Mouse (Mus musculus): ENCODE measurements around the gene Olfr1148. TPM values are rescaled to one million over a fixed set of nuclear protein-coding genes. Genes with fewer than 3 reads are reported as not detected.

Gene Olfr1148
- total RNA-seq (2023) = not detected

DNA sequence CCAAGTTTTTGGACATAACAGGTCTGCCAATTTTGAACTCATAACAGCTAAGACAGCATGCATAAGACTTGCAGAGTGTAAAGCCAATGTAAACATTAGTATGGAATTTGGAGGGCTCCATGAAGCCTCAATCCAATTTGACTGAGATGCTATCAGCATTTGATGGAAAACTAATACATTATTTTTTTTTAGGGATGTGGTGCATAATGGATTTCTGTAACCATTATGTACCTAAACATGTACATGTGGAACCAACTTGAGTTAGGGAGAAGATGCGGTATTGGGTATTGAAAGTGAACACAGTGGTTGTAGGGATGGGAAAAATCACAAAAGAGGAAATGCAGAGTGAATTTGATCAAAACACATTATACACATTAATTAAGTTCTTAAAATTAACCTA lies at the start of gene Olfr1148:
TSS of gene Olfr1148 (plus strand) at position 301 of the 400 bp plus-strand sequence.

GRCm38 (mm10) chr2:87800292-87800691 lies 30.0 kb upstream of the Olfr1148 start, which contains the start of gene Olfr1143:
TSS of gene Olfr1143 (plus strand) at chr2:87800592.

GRCm38 (mm10) chr2:87809522-87809921 lies 20.8 kb upstream of the Olfr1148 start, which contains the start of gene Olfr1145:
TSS of gene Olfr1145 (plus strand) at chr2:87809822.

DNA sequence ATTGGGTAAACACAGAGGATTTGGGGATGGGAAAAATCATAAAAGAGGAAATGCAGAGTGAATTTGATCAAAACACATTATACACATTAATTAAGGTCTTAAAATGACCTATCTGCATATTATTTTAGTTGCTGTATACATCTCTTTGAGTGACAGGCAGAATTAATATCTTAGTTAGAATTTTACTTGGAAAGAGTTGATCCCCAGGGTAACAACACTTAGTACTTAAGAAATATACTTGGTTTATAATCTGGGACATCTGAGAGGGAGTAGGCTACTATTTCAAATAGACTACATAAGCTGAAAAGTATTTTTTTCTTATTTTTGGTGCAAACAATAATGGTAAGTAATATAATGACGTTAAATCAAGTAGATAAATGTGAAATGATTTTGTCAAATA lies 13.4 kb downstream of the Olfr1148 start, which contains the start of gene Olfr1150-ps1:
TSS of gene Olfr1150-ps1 (plus strand) at position 301 of the 400 bp plus-strand sequence.

GRCm38 (mm10) chr2:87855562-87855961 lies 25.2 kb downstream of the Olfr1148 start, which contains the start of gene Olfr1151:
TSS of gene Olfr1151 (plus strand) at chr2:87855862.

DNA sequence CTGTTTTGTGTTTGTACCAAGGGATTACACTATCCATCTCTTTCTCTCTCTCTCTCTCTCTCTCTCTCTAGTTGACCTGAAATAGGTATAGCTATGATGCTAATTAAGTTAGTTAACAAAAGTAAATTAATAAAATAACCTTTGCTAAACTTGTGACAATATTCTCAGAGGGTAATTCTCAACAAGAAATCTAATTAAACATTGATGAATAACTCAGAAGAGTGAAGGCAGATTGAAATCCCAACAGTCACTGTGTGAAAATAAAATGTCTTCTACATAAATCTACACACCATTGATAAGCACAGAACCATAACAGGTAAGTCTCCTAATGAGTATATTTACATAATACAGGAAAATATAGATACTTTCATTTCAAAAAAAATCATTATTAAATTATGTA lies 35.9 kb downstream of the Olfr1148 start, which contains the start of gene Olfr1152:
TSS of gene Olfr1152 (plus strand) at position 301 of the 400 bp plus-strand sequence.

Other genes with a start within 250 kb of the Olfr1148 start
- gene Olfr1130, start 224.3 kb upstream of the Olfr1148 start, total RNA-seq (2023) = not detected
- gene Olfr1131, start 203.4 kb upstream of the Olfr1148 start, total RNA-seq (2023) = not detected
- gene Olfr1132, start 193.0 kb upstream of the Olfr1148 start, total RNA-seq (2023) = not detected
- not detected for gene Olfr1133, start 183.2 kb upstream of the Olfr1148 start, total RNA-seq (2023)
- not detected for gene Olfr1134, start 172.1 kb upstream of the Olfr1148 start, total RNA-seq (2023)
- not detected for gene Olfr1135, start 156.9 kb upstream of the Olfr1148 start, total RNA-seq (2023)
- not detected for gene Olfr1136, start 136.6 kb upstream of the Olfr1148 start, total RNA-seq (2023)
- not detected for gene Olfr1137, start 117.4 kb upstream of the Olfr1148 start, total RNA-seq (2023)
- not detected for gene Olfr1138, start 90.6 kb upstream of the Olfr1148 start, total RNA-seq (2023)
- gene Olfr1140, start 86.8 kb upstream of the Olfr1148 start, total RNA-seq (2023) = not detected
- not detected for gene Olfr1141, start 76.5 kb upstream of the Olfr1148 start, total RNA-seq (2023)
- gene Olfr152, start 51.0 kb upstream of the Olfr1148 start, total RNA-seq (2023) = not detected
- not detected for gene Olfr1143, start 29.9 kb upstream of the Olfr1148 start, total RNA-seq (2023)
- not detected for gene Olfr1145, start 20.7 kb upstream of the Olfr1148 start, total RNA-seq (2023)
- gene Olfr1150-ps1, start 13.5 kb downstream of the Olfr1148 start, total RNA-seq (2023) = not detected
- not detected for gene Olfr1151, start 25.3 kb downstream of the Olfr1148 start, total RNA-seq (2023)
- not detected for gene Olfr1152, start 36.0 kb downstream of the Olfr1148 start, total RNA-seq (2023)
- not detected for gene Olfr1153, start 64.4 kb downstream of the Olfr1148 start, total RNA-seq (2023)
- gene Olfr1154, start 74.6 kb downstream of the Olfr1148 start, total RNA-seq (2023) = not detected
- gene Olfr1155, start 114.6 kb downstream of the Olfr1148 start, total RNA-seq (2023) = not detected
- gene Olfr1156, start 122.6 kb downstream of the Olfr1148 start, total RNA-seq (2023) = not detected
- not detected for gene Olfr1157, start 137.8 kb downstream of the Olfr1148 start, total RNA-seq (2023)
- not detected for gene Olfr74, start 144.1 kb downstream of the Olfr1148 start, total RNA-seq (2023)
- gene Olfr1158, start 159.6 kb downstream of the Olfr1148 start, total RNA-seq (2023) = not detected
- gene Olfr1160, start 177.7 kb downstream of the Olfr1148 start, total RNA-seq (2023) = not detected
- not detected for gene Olfr1161, start 192.2 kb downstream of the Olfr1148 start, total RNA-seq (2023)
- not detected for gene Olfr73, start 207.2 kb downstream of the Olfr1148 start, total RNA-seq (2023)
- gene Olfr1162, start 220.6 kb downstream of the Olfr1148 start, total RNA-seq (2023) = not detected
- not detected for gene Olfr1163, start 241.3 kb downstream of the Olfr1148 start, total RNA-seq (2023)